Mouse (Mus musculus) hindlimb bud, embryonic 11.5 days (tissue): ENCODE data around the gene Lilrb4a.
"Not testable (repeated sequence)": the region's sequence is repeated elsewhere in the genome, so short reads cannot be mapped to it uniquely, and the experiment has no call there.

Source experiments
- DNase-seq: peaks from one replicate; pipeline ENCODE4 v3.0.0-alpha.2; 2012; ENCODE audit warnings: low read depth, low spot score; ENCODE audit errors: extremely low spot score

Lilrb4a gene

GRCm38 (mm10) chr10:51490691-51491090 lies at the start of gene Lilrb4a:
TSS of gene Lilrb4a (plus strand) at chr10:51490956.
- DNase-seq, result not testable (repeated sequence)

DNA sequence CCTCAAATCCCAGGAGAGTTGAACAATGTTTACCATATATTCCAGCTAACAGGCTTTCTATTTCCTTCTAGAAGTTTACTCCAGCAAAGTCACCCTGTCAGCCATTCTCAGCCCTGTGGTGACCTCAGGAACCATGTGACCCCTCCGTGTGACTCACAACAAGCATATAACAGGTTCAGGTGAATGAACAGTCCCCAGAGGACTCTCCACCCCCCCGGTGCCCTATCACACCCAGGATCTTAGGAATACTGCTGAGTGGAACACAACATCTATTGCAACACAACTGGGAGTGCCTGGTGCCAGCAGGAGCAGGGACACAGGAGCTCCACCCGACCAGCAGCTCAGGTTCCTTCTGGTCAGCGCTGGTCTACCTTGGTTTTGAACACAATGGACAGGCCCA lies 39.1 kb upstream of the Lilrb4a start:
- DNase-seq, result no peak

GRCm38 (mm10) chr10:51453616-51454298 lies 37.0 kb upstream of the Lilrb4a start:
- DNase-seq, result no peak

DNA sequence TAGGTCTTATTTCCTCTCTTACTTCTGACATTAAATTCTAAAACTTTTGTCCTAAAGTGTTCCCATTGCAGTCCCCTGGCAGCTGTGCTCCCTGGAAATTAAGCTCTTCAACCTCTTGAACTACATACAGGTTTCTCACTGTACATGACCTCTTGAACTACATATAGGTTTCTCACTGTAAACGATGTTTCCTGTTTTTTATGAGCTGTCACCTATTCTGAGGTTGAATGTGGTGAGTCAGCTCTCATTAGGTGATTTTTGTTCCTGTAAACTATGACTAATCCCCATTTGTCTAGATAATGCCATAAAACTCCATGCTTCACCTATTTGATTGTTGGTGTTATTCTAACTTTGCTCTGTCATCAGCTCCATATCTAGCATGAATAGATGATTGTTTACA lies 36.4 kb upstream of the Lilrb4a start:
- DNase-seq, result no peak

- DNase-seq, result no peak
Measured at GRCm38 (mm10) chr10:51455762-51456161, 35.0 kb upstream of the Lilrb4a start.

DNA sequence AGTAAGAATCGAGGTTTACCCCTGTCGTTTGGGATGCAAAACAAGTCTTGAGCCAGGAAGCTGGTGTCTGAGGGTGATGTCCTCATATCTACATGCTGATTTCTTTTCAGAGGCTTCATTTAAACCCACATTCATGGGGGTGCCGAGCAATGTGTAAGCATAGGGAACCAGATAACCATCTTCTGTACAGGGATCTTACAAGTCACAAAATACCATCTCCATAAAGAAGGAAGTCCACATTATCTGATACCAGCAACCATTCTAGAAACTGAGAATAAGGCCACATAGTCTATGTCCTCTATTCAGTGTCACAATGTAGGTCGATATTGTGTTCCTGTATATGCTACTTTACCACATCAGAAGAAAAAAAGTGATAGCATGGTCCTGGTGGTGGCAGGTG lies 34.4 kb upstream of the Lilrb4a start:
- DNase-seq, result no peak

DNA sequence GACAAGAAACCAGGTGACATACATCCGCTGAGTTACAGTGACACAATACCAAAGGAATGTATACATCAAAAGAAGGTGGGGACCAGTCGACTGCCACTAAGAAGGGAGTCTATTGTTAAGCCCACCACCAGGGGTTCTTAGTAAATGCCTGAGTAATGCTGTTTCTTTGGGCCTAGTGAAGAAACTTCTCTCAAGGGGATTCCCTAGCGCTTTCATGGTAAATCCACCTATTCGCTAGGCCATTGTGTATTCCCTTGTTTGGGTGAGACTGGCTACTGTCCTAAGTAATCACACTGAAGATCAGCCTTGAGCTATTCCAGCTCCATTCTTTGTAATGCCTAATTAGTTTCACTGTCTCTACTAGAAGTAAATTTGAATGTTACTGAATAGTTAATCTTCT lies 27.0 kb upstream of the Lilrb4a start:
- not testable (repeated sequence) for DNase-seq

- DNase-seq, result not testable (repeated sequence)
Measured at GRCm38 (mm10) chr10:51480397-51480796, 10.4 kb upstream of the Lilrb4a start, which contains the start of the genes Gm49339 and Lilr4b. TSS of gene Gm49339 (plus strand) at chr10:51480612. TSS of gene Lilr4b (plus strand) at chr10:51480632.

DNA sequence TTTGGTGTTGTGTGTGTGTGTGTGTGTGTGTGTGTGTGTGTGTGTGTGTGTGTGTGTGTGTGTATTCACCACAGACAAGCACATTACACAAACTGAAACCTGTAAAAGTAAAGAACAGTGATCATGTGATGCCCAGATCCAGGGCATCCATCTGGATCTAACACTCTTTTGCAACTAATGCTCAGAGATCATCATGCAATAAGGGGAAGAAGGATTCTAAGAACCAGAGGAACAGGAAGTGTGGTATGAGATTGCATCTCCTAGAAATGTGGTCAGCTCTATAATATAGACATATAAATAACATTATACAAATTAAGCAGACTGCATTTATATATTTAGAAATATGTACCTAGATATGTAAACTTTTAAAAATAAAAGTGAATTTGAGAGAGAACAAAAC lies 29.3 kb downstream of the Lilrb4a start:
- no peak for DNase-seq

DNA sequence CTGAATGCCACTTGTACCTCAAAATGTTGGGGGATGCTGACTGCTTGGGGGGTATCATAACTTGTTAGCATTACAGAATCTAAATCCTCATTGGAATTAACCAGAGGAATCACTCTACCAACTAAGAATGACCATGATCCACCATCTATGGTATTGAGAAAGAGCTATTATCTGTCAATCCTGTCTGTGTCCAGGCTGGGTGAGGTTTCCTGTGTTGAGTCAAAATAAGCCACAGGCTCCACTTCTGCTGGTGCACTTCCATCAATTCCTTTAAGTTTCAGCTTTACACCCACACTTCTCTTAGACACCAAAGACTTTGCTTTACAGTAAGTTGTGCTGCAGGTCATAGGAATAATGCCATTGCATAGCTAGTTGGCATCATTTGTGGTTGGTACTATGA lies 30.7 kb downstream of the Lilrb4a start:
- DNase-seq, result no peak

GRCm38 (mm10) chr10:51526090-51526489 lies 35.3 kb downstream of the Lilrb4a start:
- DNase-seq, result no peak

GRCm38 (mm10) chr10:51526633-51527032 lies 35.9 kb downstream of the Lilrb4a start:
- DNase-seq, result no peak

GRCm38 (mm10) chr10:51528840-51529434 lies 38.2 kb downstream of the Lilrb4a start:
- DNase-seq, result no peak

DNA sequence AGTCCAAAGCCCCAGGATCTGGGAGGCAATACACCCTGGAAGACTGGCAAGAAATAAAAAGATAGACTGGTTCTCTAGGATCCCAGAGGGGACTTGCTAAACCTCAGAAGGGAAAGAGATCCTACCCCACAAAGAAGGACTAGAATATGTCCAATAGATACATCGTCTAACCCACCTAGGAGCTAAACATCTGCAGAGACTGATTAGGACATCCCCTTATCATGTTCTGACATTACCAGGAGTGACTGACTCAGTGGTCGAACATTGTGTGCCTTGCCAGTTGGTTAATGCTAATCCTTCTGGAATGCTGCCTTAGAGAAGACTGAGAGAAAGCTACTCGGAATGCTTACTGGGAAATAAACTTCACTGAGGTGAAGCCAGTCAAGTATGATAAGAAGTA lies 38.7 kb downstream of the Lilrb4a start:
- no peak for DNase-seq

DNA sequence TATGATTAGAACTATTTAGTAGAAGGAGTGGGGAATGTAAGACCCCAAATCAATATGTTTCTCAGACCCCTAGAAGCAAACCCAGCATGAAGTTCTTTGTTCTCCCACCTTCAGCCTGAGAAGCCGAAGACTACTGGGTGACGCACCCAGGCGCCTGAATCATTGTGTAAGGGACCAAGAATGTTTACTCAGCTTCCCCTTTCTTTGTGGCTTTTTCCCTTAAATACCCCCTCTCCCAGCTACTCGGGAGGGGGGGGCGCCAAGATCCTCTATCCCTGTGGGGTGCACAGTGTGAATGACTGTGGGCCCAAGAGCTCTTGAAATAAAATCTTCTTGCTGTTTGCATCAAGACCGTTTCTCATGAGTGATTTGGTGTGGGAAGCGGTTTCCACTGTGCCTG lies 40.1 kb downstream of the Lilrb4a start:
- DNase-seq, result no peak
